Mouse (Mus musculus): ENCODE results near the gene Lce1g. TPM values are rescaled to one million over a fixed set of nuclear protein-coding genes. Genes with fewer than 3 reads are reported as not detected.

The Lce1g gene
- total RNA-seq (2014; rRNA removed) (1.9 TPM in 1 of 2 replicates, not detected in the other), polyA plus RNA-seq (2015; fragmentation: Nextera tagmentation; extraction: Ambion mirVana) (not detected in 2 replicates)

DNA sequence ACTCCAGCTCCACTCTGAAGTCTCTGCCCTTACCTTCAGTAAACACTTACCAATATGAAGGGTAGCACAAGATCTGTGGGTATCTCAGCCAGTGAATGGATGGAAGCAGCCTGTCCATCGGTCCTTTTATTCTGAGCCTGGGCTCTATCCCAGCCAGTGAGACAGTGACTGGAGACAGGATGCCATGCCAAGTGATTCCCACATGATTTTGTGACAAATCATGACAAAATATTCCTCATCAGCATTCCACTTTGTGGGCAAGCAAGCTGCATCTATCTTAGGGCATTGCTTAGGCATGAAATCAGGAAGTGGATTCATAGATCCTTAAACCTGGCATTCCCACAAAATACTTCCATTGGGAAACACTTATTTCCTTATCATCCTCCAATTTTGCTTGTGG lies at the start of gene Lce1g:
Gene Lce1g, minus strand, starts transcription at position 101 of the 400 bp plus-strand sequence.
- Histone ChIP-seq H3K27ac (ENCODE audit: low read depth, low read length) (no peak within 1 kb of the TSS), H3K9me3 (ENCODE audit: low read length) (no peaks in the 10 kb centered on the region), H3K4me2 (ENCODE audit: low read depth, low read length, poor library complexity, severe bottlenecking) (no peak within 1 kb of the TSS), H3K4me3 (ENCODE audit: low read depth, low read length) (no peak within 1 kb of the TSS), H3K27me3 (ENCODE audit: insufficient read depth, low read length) (no peaks in the 10 kb centered on the region), H3K9ac (replicated peaks; ENCODE audit: low read length, poor library complexity, severe bottlenecking) (no peak within 1 kb of the TSS), H3K4me1 (ENCODE audit: insufficient read depth, low read length) (no peaks in the 10 kb centered on the region), H3K36me3 (ENCODE audit: insufficient read depth, low read length) (no peaks in the 10 kb centered on the region)
- TF ChIP-seq CTCF (IDR thresholded peaks at IDR 0.05), result no peak
- whole genome bisulfite sequencing, result 90% methylated on average over 1 of the region's 1 CpGs
- DNase-seq (ENCODE audit: low spot score) (no peak), ATAC-seq (ENCODE audit: low FRiP score) (no peak)

DNA sequence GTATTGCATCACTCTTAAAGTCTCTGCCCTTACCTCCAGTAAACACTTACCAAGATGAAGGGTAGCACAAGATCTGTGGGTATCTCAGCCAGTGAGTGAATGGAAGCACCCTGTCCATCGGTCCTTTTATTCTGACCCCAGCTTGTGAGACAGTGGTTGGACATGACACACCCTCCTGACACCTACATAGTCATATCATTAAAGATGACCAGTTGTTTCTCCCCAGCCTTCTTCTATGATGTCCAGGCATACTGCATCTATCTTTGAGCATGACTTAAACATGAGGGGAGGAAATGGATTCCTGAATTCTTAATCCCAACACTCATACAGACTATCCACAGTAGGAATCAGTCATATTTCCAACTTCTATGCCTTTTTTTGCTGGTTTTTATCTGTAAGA lies 38.3 kb upstream of the Lce1g start, which contains the start of gene Lce1j:
Gene Lce1j, minus strand, starts transcription at position 101 of the 400 bp plus-strand sequence.
- no peak within 1 kb of the TSS for H3K9ac ChIP-seq (replicated peaks; ENCODE audit: low read length, poor library complexity, severe bottlenecking)
- ATAC-seq (ENCODE audit: low FRiP score) (no peak), DNase-seq (ENCODE audit: low spot score) (no peak)
- no peak for TF ChIP-seq CTCF (IDR thresholded peaks at IDR 0.05)
- no peak within 1 kb of the TSS for H3K27ac ChIP-seq (ENCODE audit: low read depth, low read length)
- H3K27me3 ChIP-seq (ENCODE audit: insufficient read depth, low read length), result no peaks in the 10 kb centered on the region
- H3K36me3 ChIP-seq (ENCODE audit: insufficient read depth, low read length), result no peaks in the 10 kb centered on the region
- no peak within 1 kb of the TSS for H3K4me2 ChIP-seq (ENCODE audit: low read depth, low read length, poor library complexity, severe bottlenecking)
- 93% methylated on average over 1 of the region's 1 CpGs for WGBS
- no peak within 1 kb of the TSS for H3K4me3 ChIP-seq (ENCODE audit: low read depth, low read length)
- H3K9me3 ChIP-seq (ENCODE audit: low read length), result no peaks in the 10 kb centered on the region
- H3K4me1 ChIP-seq (ENCODE audit: insufficient read depth, low read length), result no peaks in the 10 kb centered on the region

DNA sequence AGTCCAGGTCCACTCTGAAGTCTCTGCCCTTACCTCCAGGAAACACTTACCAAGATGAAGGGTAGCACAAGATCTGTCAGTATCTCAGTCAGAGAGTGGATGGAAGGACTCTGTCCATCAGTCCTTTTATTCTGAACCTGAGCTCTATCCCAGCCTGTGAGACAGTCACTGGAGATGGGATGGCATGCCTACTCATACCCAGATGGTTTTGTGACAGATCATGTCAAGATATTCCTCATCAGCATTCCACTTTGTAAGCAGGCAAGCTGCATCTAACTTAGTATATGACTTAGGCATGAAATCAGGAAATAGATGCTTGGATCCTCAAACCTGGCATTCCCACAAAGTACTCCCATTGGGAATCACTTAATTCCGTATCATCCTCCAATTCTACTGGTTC lies 26.7 kb upstream of the Lce1g start, which contains the start of gene Lce1i:
Gene Lce1i, minus strand, starts transcription at position 101 of the 400 bp plus-strand sequence.
- 88% methylated on average over 1 of the region's 1 CpGs for WGBS
- H3K36me3 ChIP-seq (ENCODE audit: insufficient read depth, low read length), result no peaks in the 10 kb centered on the region
- TF ChIP-seq CTCF (IDR thresholded peaks at IDR 0.05), result no peak

DNA sequence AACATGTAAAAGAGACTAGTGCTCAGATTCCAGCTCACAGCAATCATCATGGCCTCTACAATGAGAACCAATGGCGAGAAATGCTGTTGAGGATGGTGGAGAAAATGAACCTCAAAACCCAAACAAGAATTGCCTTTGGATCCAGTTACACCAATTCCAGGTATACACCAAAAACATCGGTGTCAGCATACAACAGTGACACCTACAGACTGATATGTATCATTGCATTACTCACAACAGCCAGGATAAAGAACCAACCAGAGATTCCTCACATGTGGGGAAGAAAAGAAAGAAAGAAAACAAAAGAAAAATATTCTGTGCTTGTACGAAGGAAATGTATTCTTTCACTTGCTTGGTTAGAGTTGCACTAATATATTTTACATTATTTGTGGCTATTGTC lies 19.4 kb upstream of the Lce1g start:
- peak; percentile 1 for DNase-seq (ENCODE audit: low spot score)
- no peak overlapping the region for H3K9ac ChIP-seq (replicated peaks; ENCODE audit: low read length, poor library complexity, severe bottlenecking)
- H3K36me3 ChIP-seq (ENCODE audit: insufficient read depth, low read length), result no peaks in the 10 kb centered on the region
- ATAC-seq (ENCODE audit: low FRiP score), result no peak
- TF ChIP-seq CTCF (IDR thresholded peaks at IDR 0.05), result peak; percentile 41
- H3K4me2 ChIP-seq (ENCODE audit: low read depth, low read length, poor library complexity, severe bottlenecking), result no peak overlapping the region
- H3K27ac ChIP-seq (ENCODE audit: low read depth, low read length), result no peak overlapping the region
- 23% methylated on average over 3 of the region's 3 CpGs for WGBS
- no peaks in the 10 kb centered on the region for H3K4me1 ChIP-seq (ENCODE audit: insufficient read depth, low read length)
- no peak overlapping the region for H3K4me3 ChIP-seq (ENCODE audit: low read depth, low read length)
- H3K27me3 ChIP-seq (ENCODE audit: insufficient read depth, low read length), result no peaks in the 10 kb centered on the region
- no peaks in the 10 kb centered on the region for H3K9me3 ChIP-seq (ENCODE audit: low read length)

More for the DNA sequence above, 26.7 kb upstream of the Lce1g start, which contains the start of gene Lce1i:
- ATAC-seq (ENCODE audit: low FRiP score) (no peak), DNase-seq (ENCODE audit: low spot score) (no peak)
- H3K4me2 ChIP-seq (ENCODE audit: low read depth, low read length, poor library complexity, severe bottlenecking), result no peak within 1 kb of the TSS
- no peaks in the 10 kb centered on the region for H3K4me1 ChIP-seq (ENCODE audit: insufficient read depth, low read length)
- H3K4me3 ChIP-seq (ENCODE audit: low read depth, low read length), result no peak within 1 kb of the TSS
- H3K27ac ChIP-seq (ENCODE audit: low read depth, low read length), result no peak within 1 kb of the TSS
- H3K27me3 ChIP-seq (ENCODE audit: insufficient read depth, low read length), result no peaks in the 10 kb centered on the region
- no peaks in the 10 kb centered on the region for H3K9me3 ChIP-seq (ENCODE audit: low read length)
- no peak within 1 kb of the TSS for H3K9ac ChIP-seq (replicated peaks; ENCODE audit: low read length, poor library complexity, severe bottlenecking)

DNA sequence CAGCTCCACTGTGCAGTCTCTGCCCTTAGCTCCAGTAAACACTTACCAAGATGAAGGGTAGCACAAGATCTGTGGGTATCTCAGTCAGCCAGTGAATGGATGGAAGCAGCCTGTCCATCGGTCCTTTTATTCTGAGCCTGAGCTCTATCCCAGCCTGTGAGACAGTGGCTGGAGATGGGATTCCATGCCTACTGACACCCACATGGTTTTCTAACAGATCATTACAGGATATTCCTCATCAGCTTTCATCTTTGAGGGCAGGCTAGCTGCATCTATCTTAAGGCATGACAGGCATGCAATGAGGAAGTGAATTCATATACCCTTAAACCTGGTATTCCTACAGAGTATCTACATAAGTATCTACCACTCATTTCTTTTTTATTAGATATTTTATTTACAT lies 12.8 kb upstream of the Lce1g start, which contains the start of gene Lce1h:
Gene Lce1h, minus strand, starts transcription at position 101 of the 400 bp plus-strand sequence.
- no peaks in the 10 kb centered on the region for H3K9me3 ChIP-seq (ENCODE audit: low read length)
- 100% methylated on average over 1 of the region's 1 CpGs for WGBS
- no peak for ATAC-seq (ENCODE audit: low FRiP score)

DNA sequence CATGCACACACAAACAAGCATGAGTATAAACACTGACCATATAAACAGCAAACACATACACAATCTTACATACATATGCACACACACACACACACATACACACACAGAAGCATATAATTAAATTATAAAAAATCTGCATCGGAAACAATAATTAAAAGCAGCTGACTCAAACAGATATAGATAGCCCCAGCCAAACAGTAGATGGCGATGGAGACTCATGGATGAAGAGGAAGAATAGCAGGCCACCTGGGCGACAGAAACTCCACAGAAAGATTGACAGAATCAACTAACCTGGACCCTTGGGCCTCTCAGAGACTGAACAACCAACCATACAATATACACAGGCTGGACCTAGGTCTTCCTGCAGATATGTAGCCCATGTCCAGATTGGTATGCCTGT lies 1.1 kb upstream of the Lce1g start:
- Histone ChIP-seq H3K9ac (replicated peaks; ENCODE audit: low read length, poor library complexity, severe bottlenecking) (no peak overlapping the region), H3K4me3 (ENCODE audit: low read depth, low read length) (no peak overlapping the region), H3K4me1 (ENCODE audit: insufficient read depth, low read length) (no peaks in the 10 kb centered on the region), H3K27ac (ENCODE audit: low read depth, low read length) (no peak overlapping the region), H3K9me3 (ENCODE audit: low read length) (no peaks in the 10 kb centered on the region), H3K4me2 (ENCODE audit: low read depth, low read length, poor library complexity, severe bottlenecking) (no peak overlapping the region), H3K27me3 (ENCODE audit: insufficient read depth, low read length) (no peaks in the 10 kb centered on the region), H3K36me3 (ENCODE audit: insufficient read depth, low read length) (no peaks in the 10 kb centered on the region)
- 39% methylated on average over 3 of the region's 3 CpGs for WGBS
- peak; percentile 4 for DNase-seq (ENCODE audit: low spot score)
- peak; percentile 50 for TF ChIP-seq CTCF (IDR thresholded peaks at IDR 0.05)
- no peak for ATAC-seq (ENCODE audit: low FRiP score)

More for the DNA sequence above, 12.8 kb upstream of the Lce1g start, which contains the start of gene Lce1h:
- Histone ChIP-seq H3K4me1 (ENCODE audit: insufficient read depth, low read length) (no peaks in the 10 kb centered on the region), H3K36me3 (ENCODE audit: insufficient read depth, low read length) (no peaks in the 10 kb centered on the region), H3K4me3 (ENCODE audit: low read depth, low read length) (no peak within 1 kb of the TSS), H3K9ac (replicated peaks; ENCODE audit: low read length, poor library complexity, severe bottlenecking) (no peak within 1 kb of the TSS), H3K27me3 (ENCODE audit: insufficient read depth, low read length) (no peaks in the 10 kb centered on the region), H3K4me2 (ENCODE audit: low read depth, low read length, poor library complexity, severe bottlenecking) (no peak within 1 kb of the TSS), H3K27ac (ENCODE audit: low read depth, low read length) (no peak within 1 kb of the TSS)
- no peak for TF ChIP-seq CTCF (IDR thresholded peaks at IDR 0.05)
- DNase-seq (ENCODE audit: low spot score), result no peak
